8 mouse cellular contexts compared by ENCODE assay signal in the genomic region with DNA sequence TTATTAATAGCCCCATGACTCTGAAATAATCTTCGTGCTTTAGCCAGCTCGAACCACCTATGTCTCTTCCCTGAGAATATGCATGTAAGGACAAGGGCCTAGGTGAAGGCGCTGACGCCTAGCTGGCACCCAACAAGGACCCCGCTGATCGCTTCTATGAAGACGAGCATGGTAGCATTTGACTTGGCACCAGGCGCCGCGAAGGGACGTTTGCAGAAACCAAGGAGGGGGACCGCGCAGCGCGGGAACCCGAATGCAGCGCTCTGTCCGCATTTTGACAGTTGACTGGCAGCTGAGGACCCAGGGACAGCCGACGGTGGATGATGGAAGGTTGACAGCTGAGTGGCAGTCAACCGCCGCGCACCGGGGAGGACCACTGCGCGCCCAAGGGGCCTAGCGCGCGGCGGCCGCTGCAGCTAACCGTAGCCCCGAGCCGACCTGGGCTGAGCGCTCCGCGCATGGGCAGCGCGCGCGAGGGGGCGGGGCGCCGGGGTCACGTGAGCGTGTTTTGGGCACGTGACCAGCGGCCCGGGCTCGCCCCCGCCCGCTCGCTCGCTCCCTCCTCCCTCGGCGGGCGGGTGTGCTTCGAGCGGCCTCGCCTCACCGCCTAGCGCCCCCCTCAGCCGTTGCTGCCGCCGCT. TPM values are rescaled to one million over a fixed set of nuclear protein-coding genes. Genes with fewer than 3 reads are reported as not detected.
DNase-seq lines count a peak whose midpoint lies in the region; ATAC-seq lines count a peak whose summit lies in the region.

A gene (plus strand): TSS at position 561 of the 640 bp plus-strand sequence.

- no peaks in the 10 kb centered on the region for H3K27me3 ChIP-seq in hindbrain, embryonic 16.5 days (replicated peaks; ENCODE audit: control insufficient read depth, insufficient read depth, low read length)

- 1% methylated on average over 41 of the region's 65 CpGs for WGBS in hindbrain, embryonic 16.5 days
- WGBS in macrophage (ENCODE audit: missing documents): 2% methylated on average over 53 of the region's 65 CpGs

- ATAC-seq in hindbrain, embryonic 16.5 days: peak; percentile 92

- H3K36me3 ChIP-seq in hindbrain, embryonic 16.5 days (ENCODE audit: control insufficient read depth, insufficient read depth, low read length): no peaks in the 10 kb centered on the region
- H3K36me3 ChIP-seq in macrophage (ENCODE audit: inconsistent target): no peaks in the 10 kb centered on the region

- peak within 1 kb of the TSS; percentile 97 for H3K27ac ChIP-seq in hindbrain, embryonic 16.5 days (ENCODE audit: low read depth, low read length)
- peak within 1 kb of the TSS; percentile 46 for H3K27ac ChIP-seq in macrophage

- DNase-seq in T-cell, adult 2 months (ENCODE audit: low spot score): peak; percentile 94
- peak; percentile 94 to 97 for DNase-seq in cerebellum, postnatal 36 days
- peak; percentile 89 for DNase-seq in gastrocnemius, adult 18-20 months (ENCODE audit: low spot score)
- peak; percentile 92 to 96 for DNase-seq in left cerebral cortex, adult 18-20 months (ENCODE audit: low spot score in 2 of 2)
- DNase-seq in right cerebral cortex, adult 18-20 months: peak; percentile 93
- peak; percentile 79 for DNase-seq in urinary bladder, postnatal 10 days (ENCODE audit: low spot score)

- peaks cover 42% of the 10 kb centered on the region for H3K79me2 ChIP-seq in macrophage (ENCODE audit: inconsistent target)

- H3K4me1 ChIP-seq in hindbrain, embryonic 16.5 days (ENCODE audit: control insufficient read depth, insufficient read depth, low read depth, low read length): peaks cover 25% of the 10 kb centered on the region

- H3K4me3 ChIP-seq in hindbrain, embryonic 16.5 days (ENCODE audit: low read length): peak within 1 kb of the TSS; percentile 99
- H3K4me3 ChIP-seq in macrophage (ENCODE audit: inconsistent target): peak within 1 kb of the TSS; percentile 82

- H3K9ac ChIP-seq in hindbrain, embryonic 16.5 days (ENCODE audit: low read depth, low read length): peak within 1 kb of the TSS; percentile 99

- no peaks in the 10 kb centered on the region for H3K9me3 ChIP-seq in hindbrain, embryonic 16.5 days (ENCODE audit: control insufficient read depth, low read length)

- H3K4me2 ChIP-seq in hindbrain, embryonic 16.5 days (ENCODE audit: low read length): peak within 1 kb of the TSS; percentile 94

RNA-seq across cellular contexts. Expression of the gene that starts here (rescaled TPM):
- 10 to 100 TPM; 17.7 to 20.4 TPM for total RNA-seq in gastrocnemius, adult 18-20 months (2021)
- polyA plus RNA-seq in hindbrain, embryonic 16.5 days (2015; fragmentation: Nextera tagmentation; extraction: Ambion mirVana): 17.3 and 19.1 TPM in 2 replicates
- total RNA-seq in left cerebral cortex, adult 18-20 months (2021): 10 to 100 TPM; 84.8 to 85.4 TPM
- total RNA-seq in macrophage (2018; cell fraction: chromatin; rRNA removed): 10 to 100 TPM; 13.2 to 65.7 (median 45.8) TPM
- total RNA-seq in macrophage (2018; cell fraction: cytosol; rRNA removed): 10 to 100 TPM; 21.5 to 47.7 (median 33.3) TPM
- total RNA-seq in macrophage (2018; cell fraction: nucleus; rRNA removed): 10 to 100 TPM; 34.1 to 80.5 (median 58.9) TPM
- 21.6 to 35.1 TPM (median 24.9 TPM) in 3 replicates for polyA plus RNA-seq in macrophage (2018)

Comparison
In these comparisons a context has a peak if more than half of its experiments do, and no peak if none do; other contexts are left out.
1. Peak in every context shown above with its lines: DNase-seq, ATAC-seq, H3K4me3 ChIP-seq and H3K27ac ChIP-seq.
2. RNA of the gene that starts here (total RNA-seq): 84.8 to 85.4 TPM in left cerebral cortex, adult 18-20 months; 17.7 to 20.4 TPM in gastrocnemius, adult 18-20 months; every median in the first group is over 4 times any median in the second.